Mouse (Mus musculus) limb, embryonic 14.5 days (tissue): ENCODE results near the gene Hrk. TPM values are rescaled to one million over a fixed set of nuclear protein-coding genes. Genes with fewer than 3 reads are reported as not detected.

Source experiments
- ATAC-seq: fragments of 200-750 bp; cut with Nextera tagmentation; 2 replicates; pipeline ENCODE4 v1.8.0; 2017; ENCODE audit warnings: low read depth, moderate number of reproducible peaks, moderate TSS enrichment; ENCODE audit not compliant: low FRiP score
- DNase-seq: peaks from one replicate; pipeline ENCODE4 v3.0.0-alpha.2; 2015; ENCODE audit warnings: low spot score
- H3K27ac ChIP-seq: fragments of 300-500 bp; sonication (generic); replicated peaks from 2 replicates; pipeline ENCODE4 v1.5.1; 2014; ENCODE audit warnings: low read depth, mild to moderate bottlenecking, low read length, moderate library complexity, mixed read lengths
- H3K27me3 ChIP-seq: fragments of 300-500 bp; sonication (generic); 2 replicates; pipeline ENCODE4 v1.6.1; 2014; ENCODE audit warnings: low read length, mixed read lengths; ENCODE audit not compliant: control insufficient read depth, insufficient read depth
- H3K36me3 ChIP-seq: fragments of 300-500 bp; sonication (generic); 2 replicates; pipeline ENCODE4 v1.6.1; 2014; ENCODE audit warnings: mild to moderate bottlenecking, low read length, moderate library complexity, mixed read lengths; ENCODE audit not compliant: control insufficient read depth, insufficient read depth
- H3K4me1 ChIP-seq: fragments of 300-500 bp; sonication (generic); 2 replicates; pipeline ENCODE4 v1.6.1; 2014; ENCODE audit warnings: antibody characterized with exemption, low read length, mixed read lengths; ENCODE audit not compliant: control insufficient read depth, insufficient read depth
- H3K4me2 ChIP-seq: fragments of 300-500 bp; sonication (generic); replicated peaks from 2 replicates; pipeline ENCODE4 v1.6.1; 2014; ENCODE audit warnings: low read depth, mild to moderate bottlenecking, low read length, moderate library complexity; ENCODE audit not compliant: severe bottlenecking
- H3K4me3 ChIP-seq: fragments of 300-500 bp; sonication (generic); replicated peaks from 2 replicates; pipeline ENCODE4 v1.5.1; 2014; ENCODE audit warnings: low read length
- H3K9ac ChIP-seq: fragments of 300-500 bp; sonication (generic); 2 replicates; pipeline ENCODE4 v1.6.1; 2014; ENCODE audit warnings: mild to moderate bottlenecking, low read depth, low read length, moderate library complexity; ENCODE audit not compliant: severe bottlenecking
- H3K9me3 ChIP-seq: fragments of 300-500 bp; sonication (generic); 2 replicates; pipeline ENCODE4 v1.6.1; 2016; ENCODE audit warnings: low read length; ENCODE audit not compliant: control insufficient read depth
- POLR2A ChIP-seq: fragments of 200-500 bp; IDR thresholded peaks from 2 replicates; pipeline ENCODE4 v1.8.0; 2012; ENCODE audit warnings: inconsistent platforms, mild to moderate bottlenecking, moderate library complexity, borderline replicate concordance; ENCODE audit not compliant: insufficient read depth, insufficient read length; ENCODE audit errors: extremely low read depth
- WGBS: fragments of 180-500 bp; shearing (Covaris S2); extraction: QIAGEN DNeasy Blood & Tissue Kit; methylation state at CpG from one replicate; pipeline ENCODE4 v1.1.7; 2014; 5-methylcytosine and 5-hydroxymethylcytosine counted together
- polyA plus RNA-seq, 2 experiments: library from polyadenylated mRNA; depleted of rRNA in 1 of 2; stranded (reverse) in 1 of 2; unstranded in 1 of 2; fragments of >200 nt; fragmentation: Nextera tagmentation in 1 of 2; extraction: Ambion mirVana in 1 of 2; gene quantifications; 2 replicates each; pipeline versions ENCODE4 v1.2.1 to v1.2.3; 2012 to 2014

Gene Hrk
- polyA plus RNA-seq (2012; rRNA removed) (0.11 and 0.18 TPM in 2 replicates), polyA plus RNA-seq (2014; fragmentation: Nextera tagmentation; extraction: Ambion mirVana) (0.06 and 0.11 TPM in 2 replicates)

DNA sequence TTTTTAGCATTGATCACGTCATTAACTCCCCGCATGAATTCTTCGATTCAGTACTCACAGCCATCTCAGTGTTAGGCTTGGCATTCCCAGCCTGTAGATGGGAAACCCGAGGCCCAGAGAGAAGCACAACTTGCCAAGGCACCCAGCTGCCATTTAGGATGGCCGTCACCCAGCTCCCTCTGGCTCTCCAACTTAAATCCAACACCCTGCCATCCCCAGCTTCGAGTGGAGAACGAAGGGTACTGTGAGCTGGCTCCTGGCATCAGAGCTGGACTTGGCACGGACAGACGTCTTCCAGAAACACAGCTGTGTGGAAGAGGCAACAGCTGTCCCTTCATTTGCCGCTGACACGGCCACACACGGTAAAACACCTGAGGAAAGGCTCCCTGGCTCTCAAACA lies at the start of gene Hrk:
TSS of gene Hrk (plus strand) at position 68 of the 400 bp plus-strand sequence.
- DNase-seq = no peak
- H3K4me2 ChIP-seq = no peak within 1 kb of the TSS
- 71% methylated on average over 12 of the region's 12 CpGs for WGBS
- no peak for ATAC-seq
- H3K36me3 ChIP-seq = no peaks in the 10 kb centered on the region
- no peaks in the 10 kb centered on the region for H3K9me3 ChIP-seq
- no peak within 1 kb of the TSS for H3K27ac ChIP-seq
- peaks cover 39% of the 10 kb centered on the region for H3K27me3 ChIP-seq
- H3K9ac ChIP-seq = no peak within 1 kb of the TSS
- no peak for TF ChIP-seq POLR2A
- H3K4me3 ChIP-seq = no peak within 1 kb of the TSS
- H3K4me1 ChIP-seq = no peaks in the 10 kb centered on the region

DNA sequence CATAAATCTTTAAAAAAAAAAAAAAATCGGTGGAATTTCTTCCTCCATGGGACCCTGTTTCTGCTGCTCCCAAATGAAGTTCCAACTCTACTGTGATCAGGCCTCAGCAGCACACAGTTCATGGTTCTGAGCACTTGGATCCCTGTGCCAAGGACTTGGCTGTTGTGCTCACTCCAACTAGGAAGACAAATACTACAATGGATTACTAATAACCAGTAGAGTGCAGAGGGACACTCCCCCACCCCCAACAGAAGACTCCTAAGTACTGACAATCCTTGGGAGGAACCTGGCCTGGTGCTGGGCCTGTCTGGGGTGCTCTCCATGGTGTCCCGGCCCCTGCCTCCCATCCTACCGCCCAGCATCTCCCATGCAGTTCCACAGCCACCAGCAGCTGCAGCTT lies 46.1 kb upstream of the Hrk start:
- Histone ChIP-seq H3K4me1 (peaks cover 10% of the 10 kb centered on the region; the same call in 1 of the 2 replicates), H3K4me3 (no peak overlapping the region), H3K27me3 (no peaks in the 10 kb centered on the region), H3K4me2 (no peak overlapping the region), H3K27ac (no peak overlapping the region), H3K9me3 (no peaks in the 10 kb centered on the region), H3K36me3 (peaks cover 10% of the 10 kb centered on the region; the same call in 1 of the 2 replicates), H3K9ac (no peak overlapping the region)
- DNase-seq = no peak
- no peak for TF ChIP-seq POLR2A
- 79% methylated on average over 3 of the region's 3 CpGs for WGBS
- no peak for ATAC-seq

DNA sequence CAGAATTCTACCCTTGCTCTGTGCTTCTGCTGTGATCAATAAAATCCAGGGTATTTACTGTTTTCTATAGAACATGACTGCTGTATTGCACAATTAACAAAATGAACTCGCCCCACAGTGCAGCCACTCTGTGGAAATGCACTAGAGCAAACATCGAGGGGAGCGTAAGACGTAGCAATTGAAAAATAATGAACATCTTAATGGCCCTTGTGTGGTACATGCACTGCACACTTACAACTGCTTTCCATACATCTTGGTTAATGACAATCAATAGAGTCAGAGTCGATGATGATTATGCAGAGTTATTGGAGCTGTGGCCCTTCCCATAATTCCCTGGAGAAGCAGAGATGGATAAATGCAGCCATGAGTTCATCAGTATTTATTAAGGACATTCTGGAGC lies 45.5 kb upstream of the Hrk start:
- DNase-seq = no peak

DNA sequence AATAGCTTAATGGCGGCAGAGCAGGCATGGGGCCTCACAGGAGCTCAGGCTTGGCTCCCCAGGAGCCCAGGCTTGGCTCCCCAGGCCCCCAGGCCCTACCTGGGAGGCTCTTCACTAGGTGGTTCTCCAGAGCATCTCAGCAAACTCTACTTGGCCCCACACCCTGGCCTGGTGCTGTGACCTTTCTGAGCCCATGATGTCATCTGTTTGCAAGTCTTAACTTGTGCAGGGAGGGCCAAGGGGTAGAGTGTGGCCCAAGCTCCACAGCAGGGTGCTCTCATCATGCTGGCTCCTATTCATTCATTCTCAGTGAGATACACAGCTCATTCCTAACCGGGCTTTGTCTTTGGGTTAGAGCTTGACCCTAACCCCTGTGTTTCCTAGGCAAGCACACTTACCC lies 43.8 kb upstream of the Hrk start:
- 72% methylated on average over 2 of the region's 2 CpGs for WGBS
- no peak overlapping the region for H3K27ac ChIP-seq
- no peak for DNase-seq

More for the DNA sequence above, 45.5 kb upstream of the Hrk start:
- no peak for TF ChIP-seq POLR2A
- H3K27me3 ChIP-seq = no peaks in the 10 kb centered on the region
- H3K27ac ChIP-seq = no peak overlapping the region
- WGBS = 76% methylated on average over 5 of the region's 5 CpGs
- H3K9me3 ChIP-seq = no peaks in the 10 kb centered on the region
- H3K4me3 ChIP-seq = no peak overlapping the region
- no peak overlapping the region for H3K4me2 ChIP-seq
- H3K4me1 ChIP-seq = peaks cover 10% of the 10 kb centered on the region; the same call in 1 of the 2 replicates
- peaks cover 10% of the 10 kb centered on the region; the same call in 1 of the 2 replicates for H3K36me3 ChIP-seq
- ATAC-seq = no peak
- no peak overlapping the region for H3K9ac ChIP-seq

GRCm38 (mm10) chr5:118121928-118122327 lies 42.5 kb upstream of the Hrk start:
- Histone ChIP-seq H3K4me1 (peaks cover 10% of the 10 kb centered on the region; the same call in 1 of the 2 replicates), H3K9ac (no peak overlapping the region), H3K4me3 (no peak overlapping the region), H3K9me3 (no peaks in the 10 kb centered on the region), H3K36me3 (peaks cover 35% of the 10 kb centered on the region), H3K27me3 (no peaks in the 10 kb centered on the region), H3K27ac (no peak overlapping the region), H3K4me2 (no peak overlapping the region)
- DNase-seq (no peak), ATAC-seq (no peak)
- no peak for TF ChIP-seq POLR2A
- WGBS = 86% methylated on average over 4 of the region's 4 CpGs

More for the DNA sequence above, 43.8 kb upstream of the Hrk start:
- H3K4me1 ChIP-seq = peaks cover 10% of the 10 kb centered on the region; the same call in 1 of the 2 replicates
- no peaks in the 10 kb centered on the region for H3K27me3 ChIP-seq
- H3K4me3 ChIP-seq = no peak overlapping the region
- no peak for ATAC-seq
- no peak overlapping the region for H3K9ac ChIP-seq
- H3K9me3 ChIP-seq = no peaks in the 10 kb centered on the region
- H3K4me2 ChIP-seq = no peak overlapping the region
- no peak for TF ChIP-seq POLR2A
- H3K36me3 ChIP-seq = peaks cover 26% of the 10 kb centered on the region

- no peak for DNase-seq
- WGBS = 52% methylated on average over 10 of the region's 10 CpGs
- H3K27ac ChIP-seq = no peak overlapping the region
- H3K4me1 ChIP-seq = peaks cover 10% of the 10 kb centered on the region; the same call in 1 of the 2 replicates
- H3K4me2 ChIP-seq = no peak overlapping the region
- H3K9ac ChIP-seq = no peak overlapping the region
- no peaks in the 10 kb centered on the region for H3K27me3 ChIP-seq
- no peak for ATAC-seq
- H3K36me3 ChIP-seq = peaks cover 41% of the 10 kb centered on the region
- H3K4me3 ChIP-seq = no peak overlapping the region
- H3K9me3 ChIP-seq = no peaks in the 10 kb centered on the region
- no peak for TF ChIP-seq POLR2A
These were observed 41.4 kb upstream of the Hrk start for GRCm38 (mm10) chr5:118123096-118123495.
